Mouse (Mus musculus): ENCODE results near the gene Olfr1509.

DNA sequence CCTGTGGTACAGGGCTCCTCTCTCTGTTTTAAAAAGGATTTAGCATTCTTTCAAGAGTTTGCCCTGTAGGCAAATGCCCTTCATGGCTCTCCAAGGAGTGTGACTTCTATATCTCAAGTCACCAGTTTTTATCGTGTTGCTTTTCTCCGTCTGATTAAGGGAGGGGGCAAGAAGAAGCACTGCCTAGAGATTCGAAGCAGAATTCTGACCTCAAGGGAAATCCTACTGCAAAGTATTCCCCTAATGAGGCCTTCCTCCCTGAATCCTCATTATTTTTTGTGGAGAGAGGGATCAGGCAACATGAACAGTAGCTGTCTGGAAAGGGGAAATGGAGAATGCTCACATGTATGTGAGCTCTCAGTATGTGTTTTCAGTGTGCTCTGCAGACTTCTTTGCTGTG is 28.5 kb upstream of the Olfr1509 start, which contains the start of gene Olfr1510:
- TF ChIP-seq CTCF (IDR thresholded peaks at IDR 0.05; ENCODE audit: low read depth, low read length) (no peak), GATA1 (IDR thresholded peaks at IDR 0.05; ENCODE audit: borderline replicate concordance, low read length) (no peak), POLR2AphosphoS5 (IDR thresholded peaks at IDR 0.05; ENCODE audit: insufficient replicate concordance, low read depth, low read length) (no peak), GATA2 (IDR thresholded peaks at IDR 0.05; ENCODE audit: borderline replicate concordance, low read depth, low read length) (no peak), TAL1 (conservative IDR thresholded peaks at IDR 0.05; ENCODE audit: low read depth, low read length) (no peak)

Data from G1E (cell line).